Mouse (Mus musculus) neural tube, embryonic 15.5 days (tissue): ENCODE measurements around the gene Arf4. TPM values are rescaled to one million over a fixed set of nuclear protein-coding genes. Genes with fewer than 3 reads are reported as not detected.

Experiments used
- ATAC-seq: fragments of 200-750 bp; cut with Nextera tagmentation; 2 replicates; pipeline ENCODE4 v1.8.0; 2017; ENCODE audit warnings: mild to moderate bottlenecking, moderate TSS enrichment, moderate library complexity; ENCODE audit not compliant: low FRiP score
- H3K27ac ChIP-seq: fragments of 300-500 bp; sonication (generic); replicated peaks from 2 replicates; pipeline ENCODE4 v1.5.1; 2015; ENCODE audit warnings: mild to moderate bottlenecking, inconsistent platforms
- H3K27me3 ChIP-seq: fragments of 300-500 bp; sonication (generic); replicated peaks from 2 replicates; pipeline ENCODE4 v1.6.1; 2015; ENCODE audit warnings: inconsistent platforms
- H3K36me3 ChIP-seq: fragments of 300-500 bp; sonication (generic); 2 replicates; pipeline ENCODE4 v1.6.1; 2015; ENCODE audit warnings: inconsistent platforms
- H3K4me1 ChIP-seq: fragments of 300-500 bp; sonication (generic); 2 replicates; pipeline ENCODE4 v1.6.1; 2015; ENCODE audit warnings: inconsistent platforms
- H3K4me2 ChIP-seq: fragments of 300-500 bp; sonication (generic); 2 replicates; pipeline ENCODE4 v1.6.1; 2015; ENCODE audit warnings: inconsistent platforms, mild to moderate bottlenecking, moderate library complexity
- H3K4me3 ChIP-seq: fragments of 300-500 bp; sonication (generic); replicated peaks from 2 replicates; pipeline ENCODE4 v1.5.1; 2015; ENCODE audit warnings: mild to moderate bottlenecking, inconsistent platforms
- H3K9ac ChIP-seq: fragments of 300-500 bp; sonication (generic); replicated peaks from 2 replicates; pipeline ENCODE4 v1.6.1; 2015; ENCODE audit warnings: mild to moderate bottlenecking, inconsistent platforms
- H3K9me3 ChIP-seq: fragments of 300-500 bp; sonication (generic); replicated peaks from 2 replicates; pipeline ENCODE4 v1.6.1; 2016; ENCODE audit warnings: inconsistent platforms
- WGBS: fragments of 180-500 bp; shearing (Covaris S2); methylation state at CpG from one replicate; pipeline ENCODE4 v1.1.7; 2015; ENCODE audit warnings: mixed read lengths; 5-methylcytosine and 5-hydroxymethylcytosine counted together
- polyA plus RNA-seq: library from polyadenylated mRNA; unstranded; fragments of >200 nt; fragmentation: Nextera tagmentation; extraction: Ambion mirVana; gene quantifications from 2 replicates; pipeline ENCODE4 v1.2.1, GENCODE M21; 2015

Arf4 gene
- polyA plus RNA-seq, 1 experiment from 2014 or later, result 502 TPM

DNA sequence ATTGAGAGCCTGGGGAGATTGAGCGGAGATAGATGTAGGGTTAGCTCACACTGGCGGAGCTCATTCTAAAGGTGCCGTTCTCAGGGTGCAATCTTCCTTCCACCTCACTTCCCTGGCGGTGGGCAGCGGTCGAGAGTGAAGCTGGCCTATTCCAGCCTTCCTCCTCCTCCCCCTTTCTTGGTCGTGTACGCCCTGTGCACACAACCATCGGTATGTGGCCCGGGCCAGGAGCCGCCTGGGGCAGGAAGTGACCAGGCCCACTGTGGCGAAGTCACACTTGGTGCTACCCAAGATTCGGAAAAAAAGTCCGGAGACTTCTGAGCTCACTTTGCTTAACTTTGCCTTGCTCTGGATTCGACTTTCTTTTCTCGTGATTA, 822 bp downstream of the Arf4 start:
- Histone ChIP-seq H3K4me2 (peak overlapping the region; percentile 88), H3K4me1 (peaks cover 35% of the 10 kb centered on the region), H3K36me3 (no peaks in the 10 kb centered on the region), H3K27ac (peak overlapping the region; percentile 96), H3K27me3 (no peaks in the 10 kb centered on the region), H3K4me3 (peak overlapping the region; percentile 80), H3K9ac (peak overlapping the region; percentile 93), H3K9me3 (no peaks in the 10 kb centered on the region)
- WGBS, result under 1% methylated on average over 16 of the region's 16 CpGs
- peak; percentile 12 for ATAC-seq

DNA sequence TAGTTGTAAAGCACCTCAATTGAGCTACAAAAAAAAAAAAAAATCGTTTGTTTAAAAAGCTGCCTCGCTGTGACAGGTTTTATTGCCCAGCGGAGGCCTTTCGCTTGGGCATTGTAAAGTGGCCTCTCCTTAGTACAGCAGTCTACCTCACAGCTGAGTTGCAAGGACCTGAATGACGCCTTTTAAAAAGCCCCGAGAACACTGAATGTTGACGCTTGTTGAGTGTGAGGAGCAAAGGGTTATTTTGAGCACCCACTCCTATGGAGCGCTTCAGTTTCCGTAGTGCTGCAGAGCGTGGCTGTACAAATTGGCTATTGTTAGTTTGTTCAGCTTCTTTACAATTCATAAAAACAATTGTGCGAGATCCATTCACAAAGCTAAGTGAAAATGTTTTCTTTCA, 1.4 kb downstream of the Arf4 start:
- peak overlapping the region; percentile 88 for H3K4me2 ChIP-seq
- 1% methylated on average over 11 of the region's 11 CpGs for WGBS
- H3K9me3 ChIP-seq, result no peaks in the 10 kb centered on the region
- H3K4me3 ChIP-seq, result peak overlapping the region; percentile 80
- peak overlapping the region; percentile 96 for H3K27ac ChIP-seq
- ATAC-seq, result no peak
- peaks cover 36% of the 10 kb centered on the region for H3K4me1 ChIP-seq
- no peaks in the 10 kb centered on the region for H3K36me3 ChIP-seq
- no peaks in the 10 kb centered on the region for H3K27me3 ChIP-seq
- peak overlapping the region; percentile 93 for H3K9ac ChIP-seq

DNA sequence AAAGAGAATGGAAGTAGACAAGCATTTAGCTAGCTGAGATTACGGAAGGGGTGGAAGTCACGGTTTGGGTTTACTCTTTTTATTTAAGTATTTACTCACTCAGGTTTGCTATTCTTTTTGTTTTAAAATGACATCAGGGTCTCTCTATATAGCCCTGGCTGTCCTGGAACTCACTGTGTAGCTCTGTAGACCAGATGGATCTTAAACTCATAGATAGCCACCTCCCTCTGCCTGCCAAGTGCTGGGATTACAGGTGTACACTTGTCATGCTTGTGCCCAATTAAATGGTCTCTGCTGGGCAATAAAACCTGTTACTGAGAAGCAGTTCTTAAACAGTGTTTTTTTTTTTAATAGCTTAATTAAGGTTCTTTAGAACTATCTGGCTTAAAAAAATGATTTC, 2.1 kb downstream of the Arf4 start:
- Histone ChIP-seq H3K4me1 (peaks cover 38% of the 10 kb centered on the region), H3K4me2 (peak overlapping the region; percentile 88), H3K36me3 (no peaks in the 10 kb centered on the region), H3K4me3 (peak overlapping the region; percentile 80), H3K9ac (peak overlapping the region; percentile 93; the same call in 1 of the 2 replicates), H3K27me3 (no peaks in the 10 kb centered on the region), H3K9me3 (no peaks in the 10 kb centered on the region), H3K27ac (no peak overlapping the region)
- WGBS, result 28% methylated on average over 2 of the region's 2 CpGs
- no peak for ATAC-seq

DNA sequence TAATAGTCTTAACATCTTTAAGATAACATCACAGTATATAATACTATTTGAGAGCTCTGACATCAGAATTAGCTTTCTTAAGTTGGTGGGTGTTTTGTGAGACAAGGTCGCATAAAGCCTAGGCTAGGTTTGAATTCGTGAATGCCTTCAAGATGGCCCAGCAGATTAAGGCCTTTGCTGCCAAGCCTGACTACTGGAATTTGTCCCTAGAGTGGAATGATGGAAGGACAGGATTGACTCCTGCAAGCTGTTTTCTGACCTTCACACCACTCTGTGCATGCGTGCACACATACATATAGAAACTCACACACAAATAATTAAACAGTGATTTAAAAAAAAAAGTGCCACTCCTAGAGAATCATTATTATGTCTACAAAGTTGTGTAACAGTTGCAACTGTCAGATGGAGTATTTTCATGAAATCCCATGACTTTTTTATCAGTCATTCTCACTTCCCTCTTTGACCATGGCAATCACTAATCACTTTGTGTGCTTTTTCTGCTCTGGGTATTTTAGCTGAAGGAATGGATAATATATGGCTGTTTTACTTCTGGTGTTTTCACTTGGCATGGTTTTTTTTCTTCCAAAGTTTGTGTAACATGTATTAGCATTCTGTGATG, 5.2 kb downstream of the Arf4 start:
- peaks cover 44% of the 10 kb centered on the region for H3K4me1 ChIP-seq
- no peak overlapping the region for H3K4me3 ChIP-seq
- H3K4me2 ChIP-seq, result no peak overlapping the region
- WGBS, result 70% methylated on average over 3 of the region's 3 CpGs
- H3K9me3 ChIP-seq, result no peaks in the 10 kb centered on the region
- ATAC-seq, result no peak
- H3K36me3 ChIP-seq, result peaks cover 8% of the 10 kb centered on the region
- no peak overlapping the region for H3K9ac ChIP-seq
- H3K27me3 ChIP-seq, result no peaks in the 10 kb centered on the region
- H3K27ac ChIP-seq, result no peak overlapping the region

DNA sequence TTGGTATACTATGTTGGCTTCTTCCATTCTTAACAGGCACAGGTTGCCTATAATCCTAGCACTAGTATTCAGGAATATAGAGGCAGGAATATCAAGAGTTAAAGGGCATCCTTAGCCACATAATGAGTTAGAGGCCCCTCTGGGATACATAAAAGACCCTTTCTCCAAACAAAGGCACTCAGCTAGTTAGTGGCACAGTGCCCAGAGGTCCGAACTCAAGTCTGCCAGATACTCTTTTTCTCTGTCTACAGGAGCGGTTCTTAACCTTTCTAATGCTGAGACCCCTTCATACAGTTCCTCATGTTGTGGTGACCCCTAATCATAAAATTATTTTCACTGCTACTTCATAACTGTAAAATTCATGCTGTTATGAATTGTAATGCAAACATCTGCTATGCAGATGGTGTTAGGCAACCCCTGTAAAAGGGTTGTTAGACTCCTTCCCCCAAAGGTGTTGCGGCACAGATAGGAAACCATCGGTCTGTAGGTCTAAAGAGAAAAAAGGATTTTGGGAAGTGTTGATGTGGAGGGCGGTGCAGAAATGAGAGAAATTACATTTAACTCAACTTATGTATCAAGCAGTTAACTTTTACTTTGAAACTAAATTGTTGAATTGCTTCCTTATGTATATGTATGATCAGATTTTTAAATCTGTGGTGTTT, 8.2 kb downstream of the Arf4 start:
- Histone ChIP-seq H3K27me3 (no peaks in the 10 kb centered on the region), H3K36me3 (peaks cover 10% of the 10 kb centered on the region), H3K4me3 (no peak overlapping the region), H3K9ac (no peak overlapping the region), H3K4me2 (peak overlapping the region; percentile 13; the same call in 1 of the 2 replicates), H3K9me3 (no peaks in the 10 kb centered on the region), H3K4me1 (peaks cover 28% of the 10 kb centered on the region), H3K27ac (no peak overlapping the region)
- ATAC-seq, result no peak
- 31% methylated on average over 5 of the region's 5 CpGs for WGBS

DNA sequence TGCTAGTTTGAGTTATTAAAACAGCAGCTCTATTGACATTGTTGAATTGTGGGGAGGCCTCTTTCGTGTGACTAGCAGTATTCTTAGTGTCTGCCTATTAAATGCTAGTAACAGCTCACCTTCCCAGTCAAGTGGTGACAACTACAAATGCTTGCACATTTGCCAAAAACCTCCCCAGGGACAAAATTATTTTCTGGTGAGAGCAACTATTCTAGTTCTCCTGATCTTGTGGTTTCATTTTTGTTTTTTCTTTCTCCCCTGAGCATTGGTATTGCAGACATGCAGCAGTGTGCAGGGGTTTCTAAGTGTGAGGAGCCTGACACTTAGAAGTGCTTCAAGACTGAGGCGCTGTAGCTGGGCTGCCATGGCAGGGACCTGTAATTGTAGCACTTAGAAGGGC, 9.9 kb downstream of the Arf4 start:
- no peak overlapping the region for H3K27ac ChIP-seq
- no peak overlapping the region for H3K9ac ChIP-seq
- peaks cover 19% of the 10 kb centered on the region for H3K4me1 ChIP-seq
- H3K4me3 ChIP-seq, result no peak overlapping the region
- no peaks in the 10 kb centered on the region for H3K27me3 ChIP-seq
- no peak for ATAC-seq
- 81% methylated on average over 2 of the region's 2 CpGs for WGBS
- no peak overlapping the region for H3K4me2 ChIP-seq
- peaks cover 17% of the 10 kb centered on the region for H3K36me3 ChIP-seq
- no peaks in the 10 kb centered on the region for H3K9me3 ChIP-seq

DNA sequence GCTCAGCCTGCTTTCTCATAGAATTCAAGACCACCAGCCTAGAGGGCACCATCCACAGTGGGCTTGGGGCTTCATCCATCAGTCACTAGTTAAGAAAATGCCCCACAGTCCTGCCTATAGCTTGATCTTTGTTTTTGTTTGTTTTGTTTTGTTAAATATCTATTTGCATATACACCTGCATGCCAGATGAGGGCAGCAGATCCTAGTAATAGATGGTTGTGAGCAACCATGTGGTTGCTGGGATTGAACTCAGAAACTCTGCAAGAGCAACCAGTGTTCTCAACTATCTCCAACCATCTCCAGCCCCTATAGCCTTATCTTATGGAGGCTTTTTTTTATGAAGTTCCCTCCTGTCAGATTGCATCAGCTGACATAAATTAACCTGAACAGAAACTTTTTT, 14.0 kb downstream of the Arf4 start:
- Histone ChIP-seq H3K9ac (no peak overlapping the region), H3K9me3 (no peaks in the 10 kb centered on the region), H3K4me1 (0 out of 2 replicates have a peak, but pooled peaks cover 5% of the 10 kb centered on the region), H3K36me3 (peaks cover 46% of the 10 kb centered on the region), H3K27me3 (no peaks in the 10 kb centered on the region), H3K4me2 (no peak overlapping the region), H3K27ac (no peak overlapping the region), H3K4me3 (no peak overlapping the region)
- ATAC-seq, result no peak

DNA sequence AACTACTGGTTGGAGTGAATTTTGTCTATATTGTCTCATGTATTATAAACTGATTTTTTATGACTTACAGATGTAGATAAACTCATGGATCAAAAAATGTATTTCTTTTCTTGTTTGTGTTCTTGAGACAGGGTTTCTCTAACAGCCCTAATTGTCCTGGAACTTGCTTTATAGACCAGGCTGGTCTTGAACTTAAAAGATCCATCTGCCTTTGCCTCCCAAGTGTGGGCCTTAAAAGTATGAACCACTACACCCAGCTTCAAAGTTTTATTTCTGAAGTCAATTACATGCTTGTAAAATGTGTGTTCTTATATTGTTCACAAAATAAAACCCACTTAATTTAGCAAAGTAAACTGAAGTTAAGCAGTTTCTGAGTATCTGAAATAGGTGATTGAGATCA, 20.3 kb downstream of the Arf4 start:
- H3K27me3 ChIP-seq, result no peaks in the 10 kb centered on the region
- no peak overlapping the region for H3K27ac ChIP-seq
- H3K4me3 ChIP-seq, result no peak overlapping the region
- H3K4me2 ChIP-seq, result no peak overlapping the region
- no peak overlapping the region for H3K9ac ChIP-seq
- H3K4me1 ChIP-seq, result no peaks in the 10 kb centered on the region
- H3K36me3 ChIP-seq, result peaks cover 48% of the 10 kb centered on the region
- no peak for ATAC-seq
- H3K9me3 ChIP-seq, result no peaks in the 10 kb centered on the region

DNA sequence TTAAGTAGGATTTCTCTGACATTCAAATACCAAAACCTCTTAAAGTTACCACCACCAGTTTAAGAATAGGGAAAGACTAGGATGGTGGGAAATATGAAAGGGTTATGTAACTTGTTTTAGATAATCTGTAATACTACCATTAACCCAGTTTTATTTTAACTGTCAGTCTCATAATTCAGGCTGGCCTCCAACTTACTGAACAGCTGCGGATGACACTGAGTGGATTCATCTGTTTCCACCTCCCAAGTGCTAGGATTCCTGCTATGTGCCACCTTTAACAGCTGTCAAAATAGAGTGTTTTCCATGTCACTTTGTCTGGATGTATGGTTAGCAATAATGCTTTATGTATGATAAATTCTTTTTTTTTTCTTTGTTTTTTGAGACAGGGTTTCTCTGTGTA, 22.4 kb downstream of the Arf4 start:
- H3K36me3 ChIP-seq, result peaks cover 42% of the 10 kb centered on the region

DNA sequence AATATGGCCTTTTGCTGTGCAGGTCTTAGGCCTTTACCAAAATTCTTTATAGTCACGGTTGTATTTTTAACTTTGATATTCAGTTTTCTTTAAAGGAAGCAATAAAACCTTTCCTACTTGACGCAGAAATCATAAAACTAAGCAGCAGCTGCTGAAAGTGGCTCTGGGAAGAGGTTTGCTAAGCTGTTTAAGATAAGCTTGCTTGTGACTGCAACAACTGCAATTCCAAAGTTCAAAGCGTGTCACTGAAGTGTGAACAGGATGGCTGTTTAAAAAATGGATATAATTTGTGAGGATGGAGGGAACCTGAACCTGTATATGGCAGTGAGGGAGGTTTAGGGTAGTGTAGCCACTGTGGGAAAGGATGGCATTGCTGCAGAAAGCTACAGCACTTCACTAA, 24.1 kb downstream of the Arf4 start:
- no peak overlapping the region for H3K4me2 ChIP-seq
- peaks cover 11% of the 10 kb centered on the region for H3K4me1 ChIP-seq
- 85% methylated on average over 3 of the region's 3 CpGs for WGBS
- no peaks in the 10 kb centered on the region for H3K9me3 ChIP-seq
- H3K27me3 ChIP-seq, result no peaks in the 10 kb centered on the region
- H3K27ac ChIP-seq, result no peak overlapping the region
- peaks cover 37% of the 10 kb centered on the region for H3K36me3 ChIP-seq
- no peak overlapping the region for H3K9ac ChIP-seq
- H3K4me3 ChIP-seq, result no peak overlapping the region
- no peak for ATAC-seq

More for the DNA sequence above, 22.4 kb downstream of the Arf4 start:
- no peak overlapping the region for H3K9ac ChIP-seq
- no peak overlapping the region for H3K27ac ChIP-seq
- H3K4me2 ChIP-seq, result no peak overlapping the region
- H3K4me1 ChIP-seq, result no peaks in the 10 kb centered on the region
- ATAC-seq, result no peak
- H3K9me3 ChIP-seq, result no peaks in the 10 kb centered on the region
- WGBS, result 98% methylated on average over 1 of the region's 1 CpGs
- no peak overlapping the region for H3K4me3 ChIP-seq
- H3K27me3 ChIP-seq, result no peaks in the 10 kb centered on the region

DNA sequence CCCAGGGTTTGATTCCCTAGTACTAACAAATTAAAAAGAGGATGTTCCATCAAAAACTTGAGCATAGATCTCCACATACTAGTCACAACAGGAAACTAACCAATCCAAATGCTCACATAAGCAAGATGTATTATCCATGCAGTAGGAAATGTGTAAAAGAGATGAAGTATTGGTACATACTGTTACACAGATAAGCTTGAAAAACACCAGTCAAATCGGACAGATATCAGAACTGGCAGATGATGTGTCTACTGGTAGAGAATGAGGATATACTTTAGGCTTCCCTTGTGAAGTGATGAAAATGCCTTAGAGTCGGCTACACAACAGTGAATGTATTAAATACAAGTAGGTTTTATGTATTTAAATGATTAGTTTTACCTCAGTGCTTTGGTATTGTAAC, 24.6 kb downstream of the Arf4 start:
- ATAC-seq, result no peak
- Histone ChIP-seq H3K36me3 (peaks cover 33% of the 10 kb centered on the region), H3K9ac (no peak overlapping the region), H3K27me3 (no peaks in the 10 kb centered on the region), H3K4me3 (no peak overlapping the region), H3K4me2 (no peak overlapping the region), H3K9me3 (no peaks in the 10 kb centered on the region), H3K4me1 (peaks cover 15% of the 10 kb centered on the region), H3K27ac (no peak overlapping the region)
- WGBS, result 89% methylated on average over 2 of the region's 2 CpGs

DNA sequence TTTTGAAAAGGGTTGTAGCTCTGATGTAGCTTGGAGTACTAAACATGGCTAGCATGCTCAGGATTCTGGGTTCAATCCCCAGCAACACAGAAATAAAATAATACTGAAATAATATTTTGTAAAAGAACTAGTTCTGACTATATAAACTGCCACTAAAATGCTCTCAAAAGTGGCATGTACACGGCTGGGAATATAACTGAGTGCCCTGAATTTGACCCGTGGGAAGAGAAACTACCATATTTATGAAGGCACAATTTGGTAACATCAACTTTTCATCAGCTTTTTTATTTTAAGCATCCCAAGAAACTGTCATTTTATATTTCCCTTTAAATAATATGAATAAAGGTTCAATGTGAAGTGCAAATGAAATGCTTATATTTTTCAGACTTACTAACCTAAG, 26.0 kb downstream of the Arf4 start:
- H3K4me3 ChIP-seq, result no peak overlapping the region
- peaks cover 25% of the 10 kb centered on the region for H3K36me3 ChIP-seq
- H3K9ac ChIP-seq, result no peak overlapping the region
- ATAC-seq, result no peak
- H3K4me1 ChIP-seq, result peaks cover 27% of the 10 kb centered on the region
- H3K27me3 ChIP-seq, result no peaks in the 10 kb centered on the region
- H3K4me2 ChIP-seq, result no peak overlapping the region
- 89% methylated on average over 2 of the region's 2 CpGs for WGBS
- no peaks in the 10 kb centered on the region for H3K9me3 ChIP-seq
- H3K27ac ChIP-seq, result no peak overlapping the region
